Mouse (Mus musculus): ENCODE results near the gene 9830107B12Rik. TPM values are rescaled to one million over a fixed set of nuclear protein-coding genes. Genes with fewer than 3 reads are reported as not detected.
A peak's percentile ranks its signal among the peaks of the same experiment; 100 is the strongest.

The 9830107B12Rik gene
- polyA plus RNA-seq, 1 experiment = not detected

GRCm38 (mm10) chr17:48098528-48098890 is 47.6 kb downstream of the 9830107B12Rik start:
- 2% methylated on average over 19 of the region's 19 CpGs for WGBS
- Histone ChIP-seq H3K4me3 (replicated peaks; ENCODE audit: insufficient read depth, low read depth, low read length) (no peak overlapping the region), H3K27me3 (ENCODE audit: control insufficient read depth, insufficient read depth, low read length) (peaks cover 2% of the 10 kb centered on the region; the same call in 1 of the 2 replicates), H3K27ac (ENCODE audit: insufficient read depth, low read length) (no peak overlapping the region), H3K4me1 (ENCODE audit: control insufficient read depth, insufficient read depth, low read length) (peaks cover 4% of the 10 kb centered on the region; the same call in 1 of the 2 replicates)
- DNase-seq = no peak
- TF ChIP-seq POLR2A (IDR thresholded peaks at IDR 0.05; ENCODE audit: borderline replicate concordance, insufficient read depth, low read length) (no peak), CTCF (IDR thresholded peaks at IDR 0.05; ENCODE audit: borderline replicate concordance, insufficient read depth, low read depth, low read length) (no peak)

- Histone ChIP-seq H3K27ac (ENCODE audit: insufficient read depth, low read length) (no peak overlapping the region), H3K27me3 (ENCODE audit: control insufficient read depth, insufficient read depth, low read length) (peaks cover 2% of the 10 kb centered on the region; the same call in 1 of the 2 replicates), H3K4me3 (replicated peaks; ENCODE audit: insufficient read depth, low read depth, low read length) (no peak overlapping the region), H3K4me1 (ENCODE audit: control insufficient read depth, insufficient read depth, low read length) (peaks cover 4% of the 10 kb centered on the region; the same call in 1 of the 2 replicates)
- DNase-seq = no peak
- TF ChIP-seq CTCF (IDR thresholded peaks at IDR 0.05; ENCODE audit: borderline replicate concordance, insufficient read depth, low read depth, low read length) = no peak
- no peak for TF ChIP-seq POLR2A (IDR thresholded peaks at IDR 0.05; ENCODE audit: borderline replicate concordance, insufficient read depth, low read length)
- WGBS = 3% methylated on average over 41 of the region's 43 CpGs
These were observed 48.1 kb downstream of the 9830107B12Rik start for GRCm38 (mm10) chr17:48097743-48098527.

DNA sequence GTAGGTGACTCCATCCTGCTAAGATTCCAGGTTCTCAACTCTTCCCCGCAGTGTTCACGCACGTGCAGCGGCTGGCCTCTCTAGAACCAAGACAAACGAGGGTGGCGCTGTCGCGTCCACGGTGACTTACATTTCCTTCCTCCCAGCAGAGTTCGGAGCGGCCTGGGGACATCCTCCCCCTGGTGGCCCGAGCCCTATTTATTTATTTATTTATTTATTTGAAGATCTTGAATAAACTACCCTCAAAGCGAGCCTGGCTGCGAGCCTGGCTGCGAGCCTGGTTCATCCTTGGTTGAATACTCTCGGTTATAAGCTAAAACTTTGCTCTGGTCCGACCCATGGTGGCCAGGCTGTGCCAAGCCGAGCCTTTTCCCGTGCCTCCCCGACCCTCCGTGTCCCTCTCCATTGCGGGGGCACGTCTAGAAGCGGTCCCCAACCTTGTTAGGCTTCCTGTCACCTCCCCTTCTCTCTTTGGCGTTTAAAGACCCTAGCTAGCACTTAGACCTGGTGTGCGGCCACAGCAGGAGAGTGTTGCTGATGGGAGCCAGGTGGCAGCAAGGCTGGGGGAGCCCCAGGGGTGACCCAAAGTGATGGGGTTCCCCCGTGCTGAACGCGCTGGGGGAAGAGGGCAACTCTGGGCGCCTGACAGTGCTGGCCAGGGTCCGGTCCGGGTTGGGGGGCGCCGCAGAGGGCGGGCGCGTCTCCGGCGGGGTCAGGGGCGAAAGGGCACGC is 48.9 kb downstream of the 9830107B12Rik start:
- TF ChIP-seq CTCF (IDR thresholded peaks at IDR 0.05; ENCODE audit: borderline replicate concordance, insufficient read depth, low read depth, low read length) = peak; percentile 27; the same call in 1 of the 2 replicates
- no peak for TF ChIP-seq POLR2A (IDR thresholded peaks at IDR 0.05; ENCODE audit: borderline replicate concordance, insufficient read depth, low read length)
- DNase-seq = peak; percentile 20 to 21
- H3K4me1 ChIP-seq (ENCODE audit: control insufficient read depth, insufficient read depth, low read length) = peaks cover 4% of the 10 kb centered on the region; the same call in 1 of the 2 replicates
- WGBS = 2% methylated on average over 39 of the region's 41 CpGs
- H3K27me3 ChIP-seq (ENCODE audit: control insufficient read depth, insufficient read depth, low read length) = peaks cover 2% of the 10 kb centered on the region; the same call in 1 of the 2 replicates
- H3K4me3 ChIP-seq (replicated peaks; ENCODE audit: insufficient read depth, low read depth, low read length) = peak overlapping the region; percentile 4
- H3K27ac ChIP-seq (ENCODE audit: insufficient read depth, low read length) = no peak overlapping the region

GRCm38 (mm10) chr17:48096321-48096720 is 49.7 kb downstream of the 9830107B12Rik start:
- Histone ChIP-seq H3K27me3 (ENCODE audit: control insufficient read depth, insufficient read depth, low read length) (peaks cover 2% of the 10 kb centered on the region; the same call in 1 of the 2 replicates), H3K4me3 (replicated peaks; ENCODE audit: insufficient read depth, low read depth, low read length) (no peak overlapping the region), H3K27ac (ENCODE audit: insufficient read depth, low read length) (no peak overlapping the region), H3K4me1 (ENCODE audit: control insufficient read depth, insufficient read depth, low read length) (peaks cover 4% of the 10 kb centered on the region; the same call in 1 of the 2 replicates)
- TF ChIP-seq POLR2A (IDR thresholded peaks at IDR 0.05; ENCODE audit: borderline replicate concordance, insufficient read depth, low read length) = no peak
- no peak for TF ChIP-seq CTCF (IDR thresholded peaks at IDR 0.05; ENCODE audit: borderline replicate concordance, insufficient read depth, low read depth, low read length)
- DNase-seq = no peak
- 29% methylated on average over 17 of the region's 17 CpGs for WGBS

- H3K27me3 ChIP-seq (ENCODE audit: control insufficient read depth, insufficient read depth, low read length) = peaks cover 2% of the 10 kb centered on the region; the same call in 1 of the 2 replicates
- 11% methylated on average over 26 of the region's 26 CpGs for WGBS
- TF ChIP-seq CTCF (IDR thresholded peaks at IDR 0.05; ENCODE audit: borderline replicate concordance, insufficient read depth, low read depth, low read length) (no peak), POLR2A (IDR thresholded peaks at IDR 0.05; ENCODE audit: borderline replicate concordance, insufficient read depth, low read length) (no peak)
These were observed 50.3 kb downstream of the 9830107B12Rik start for GRCm38 (mm10) chr17:48095718-48096121.

GRCm38 (mm10) chr17:48094820-48095680 is 51.0 kb downstream of the 9830107B12Rik start:
- WGBS = 23% methylated on average over 20 of the region's 20 CpGs
- TF ChIP-seq POLR2A (IDR thresholded peaks at IDR 0.05; ENCODE audit: borderline replicate concordance, insufficient read depth, low read length) (no peak), CTCF (IDR thresholded peaks at IDR 0.05; ENCODE audit: borderline replicate concordance, insufficient read depth, low read depth, low read length) (no peak)
- Histone ChIP-seq H3K4me1 (ENCODE audit: control insufficient read depth, insufficient read depth, low read length) (peaks cover 4% of the 10 kb centered on the region; the same call in 1 of the 2 replicates), H3K27ac (ENCODE audit: insufficient read depth, low read length) (no peak overlapping the region), H3K27me3 (ENCODE audit: control insufficient read depth, insufficient read depth, low read length) (peaks cover 2% of the 10 kb centered on the region; the same call in 1 of the 2 replicates), H3K4me3 (replicated peaks; ENCODE audit: insufficient read depth, low read depth, low read length) (no peak overlapping the region)
- no peak for DNase-seq

More at GRCm38 (mm10) chr17:48095718-48096121, 50.3 kb downstream of the 9830107B12Rik start:
- DNase-seq = no peak
- H3K27ac ChIP-seq (ENCODE audit: insufficient read depth, low read length) = no peak overlapping the region
- no peak overlapping the region for H3K4me3 ChIP-seq (replicated peaks; ENCODE audit: insufficient read depth, low read depth, low read length)
- H3K4me1 ChIP-seq (ENCODE audit: control insufficient read depth, insufficient read depth, low read length) = peaks cover 4% of the 10 kb centered on the region; the same call in 1 of the 2 replicates

Measured in cerebellum, adult 2 months (tissue).